Mouse (Mus musculus) hindbrain, embryonic 16.5 days (tissue): ENCODE measurements at regions not wholly inside any gene's neighbourhood (a gene's known extent, or its start where the extent isn't known, plus 50 kb on each side); places are given as distances from the start of the nearest gene placed in this dataset.

ENCODE experiments used
- ATAC-seq: fragments of 200-750 bp; cut with Nextera tagmentation; 2 replicates; pipeline ENCODE4 v1.8.0; 2017; ENCODE audit warnings: moderate TSS enrichment, moderate library complexity
- H3K27ac ChIP-seq: fragments of 300-500 bp; sonication (generic); 2 replicates; pipeline ENCODE4 v1.5.1; 2014; ENCODE audit warnings: low read depth, mild to moderate bottlenecking, control low read depth, low read length, moderate library complexity
- H3K27me3 ChIP-seq: fragments of 300-500 bp; sonication (generic); replicated peaks from 2 replicates; pipeline ENCODE4 v1.6.1; 2014; ENCODE audit warnings: low read length; ENCODE audit not compliant: control insufficient read depth, insufficient read depth
- H3K36me3 ChIP-seq: fragments of 300-500 bp; sonication (generic); 2 replicates; pipeline ENCODE4 v1.6.1; 2014; ENCODE audit warnings: mild to moderate bottlenecking, low read length, moderate library complexity, mixed read lengths; ENCODE audit not compliant: control insufficient read depth, insufficient read depth
- H3K4me1 ChIP-seq: fragments of 300-500 bp; sonication (generic); 2 replicates; pipeline ENCODE4 v1.6.1; 2014; ENCODE audit warnings: low read depth, low read length; ENCODE audit not compliant: control insufficient read depth, insufficient read depth
- H3K4me2 ChIP-seq: fragments of 300-500 bp; sonication (generic); 2 replicates; pipeline ENCODE4 v1.6.1; 2014; ENCODE audit warnings: mild to moderate bottlenecking, low read length, control low read depth, moderate library complexity
- H3K4me3 ChIP-seq: fragments of 300-500 bp; sonication (generic); 2 replicates; pipeline ENCODE4 v1.5.1; 2014; ENCODE audit warnings: mild to moderate bottlenecking, low read length, control low read depth, moderate library complexity
- H3K9ac ChIP-seq: fragments of 300-500 bp; sonication (generic); 2 replicates; pipeline ENCODE4 v1.6.1; 2014; ENCODE audit warnings: low read depth, mild to moderate bottlenecking, control low read depth, low read length, moderate library complexity
- H3K9me3 ChIP-seq: fragments of 300-500 bp; sonication (generic); 2 replicates; pipeline ENCODE4 v1.6.1; 2014; ENCODE audit warnings: mild to moderate bottlenecking, low read length, moderate library complexity; ENCODE audit not compliant: control insufficient read depth
- WGBS: fragments of 180-500 bp; shearing (Covaris S2); extraction: QIAGEN DNeasy Blood & Tissue Kit; methylation state at CpG from one replicate; pipeline ENCODE4 v1.1.7; 2014; 5-methylcytosine and 5-hydroxymethylcytosine counted together

DNA sequence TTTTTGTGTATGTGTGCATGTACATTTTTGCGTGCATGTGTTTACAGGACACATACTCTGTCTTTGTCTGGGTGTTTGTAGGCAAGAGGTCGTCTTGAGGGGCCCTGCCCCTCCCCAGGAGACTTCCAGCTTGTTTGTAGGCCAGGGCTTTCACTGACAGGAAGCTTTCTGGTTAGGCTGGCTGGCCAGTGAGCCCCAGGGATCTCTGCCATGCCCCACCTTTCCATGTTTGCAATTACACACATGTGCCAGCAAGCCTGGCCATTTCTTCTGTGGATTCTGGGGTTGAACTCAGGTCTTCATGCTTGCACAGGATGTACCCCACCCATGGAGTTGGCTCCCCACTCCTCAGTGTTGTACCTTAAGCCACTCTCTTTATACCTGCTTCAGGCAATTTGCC, 166.4 kb downstream of the Gm11077 start:
- no peaks in the 10 kb centered on the region for H3K9me3 ChIP-seq
- no peaks in the 10 kb centered on the region; the same call in 1 of the 2 replicates for H3K4me1 ChIP-seq
- H3K4me3 ChIP-seq, result no peak overlapping the region
- H3K36me3 ChIP-seq, result no peaks in the 10 kb centered on the region
- no peak overlapping the region for H3K4me2 ChIP-seq
- H3K27ac ChIP-seq, result no peak overlapping the region
- no peaks in the 10 kb centered on the region for H3K27me3 ChIP-seq
- 65% methylated on average over 2 of the region's 2 CpGs for WGBS
- H3K9ac ChIP-seq, result no peak overlapping the region
- ATAC-seq, result no peak

- 28% methylated on average over 8 of the region's 8 CpGs for WGBS
- H3K4me2 ChIP-seq, result peak overlapping the region; percentile 38
These were observed 168.0 kb downstream of the Gm11077 start for GRCm38 (mm10) chr6:140897111-140897510.

GRCm38 (mm10) chr6:140924319-140924981, 195.4 kb downstream of the Gm11077 start:
- 44% methylated on average over 12 of the region's 12 CpGs for WGBS
- Histone ChIP-seq H3K9ac (no peak overlapping the region), H3K36me3 (no peaks in the 10 kb centered on the region), H3K9me3 (no peaks in the 10 kb centered on the region), H3K27ac (no peak overlapping the region), H3K4me2 (peak overlapping the region; percentile 12; the same call in 1 of the 2 replicates), H3K4me3 (no peak overlapping the region), H3K4me1 (no peaks in the 10 kb centered on the region), H3K27me3 (no peaks in the 10 kb centered on the region)
- ATAC-seq, result peak; percentile 65; the same call in 1 of the 2 replicates

More at GRCm38 (mm10) chr6:140897111-140897510, 168.0 kb downstream of the Gm11077 start:
- Histone ChIP-seq H3K27ac (no peak overlapping the region), H3K9me3 (no peaks in the 10 kb centered on the region), H3K27me3 (no peaks in the 10 kb centered on the region), H3K4me3 (no peak overlapping the region), H3K36me3 (no peaks in the 10 kb centered on the region), H3K9ac (no peak overlapping the region), H3K4me1 (no peaks in the 10 kb centered on the region; the same call in 1 of the 2 replicates)
- peak; percentile 20; the same call in 1 of the 2 replicates for ATAC-seq

- no peaks in the 10 kb centered on the region for H3K36me3 ChIP-seq
- no peak overlapping the region for H3K4me3 ChIP-seq
- H3K9ac ChIP-seq, result no peak overlapping the region
- no peak for ATAC-seq
- H3K9me3 ChIP-seq, result no peaks in the 10 kb centered on the region
- H3K27me3 ChIP-seq, result no peaks in the 10 kb centered on the region
- no peak overlapping the region for H3K4me2 ChIP-seq
- 90% methylated on average over 3 of the region's 3 CpGs for WGBS
- H3K4me1 ChIP-seq, result no peaks in the 10 kb centered on the region
- H3K27ac ChIP-seq, result no peak overlapping the region
These were observed 198.5 kb downstream of the Gm11077 start for GRCm38 (mm10) chr6:140927616-140928015.

DNA sequence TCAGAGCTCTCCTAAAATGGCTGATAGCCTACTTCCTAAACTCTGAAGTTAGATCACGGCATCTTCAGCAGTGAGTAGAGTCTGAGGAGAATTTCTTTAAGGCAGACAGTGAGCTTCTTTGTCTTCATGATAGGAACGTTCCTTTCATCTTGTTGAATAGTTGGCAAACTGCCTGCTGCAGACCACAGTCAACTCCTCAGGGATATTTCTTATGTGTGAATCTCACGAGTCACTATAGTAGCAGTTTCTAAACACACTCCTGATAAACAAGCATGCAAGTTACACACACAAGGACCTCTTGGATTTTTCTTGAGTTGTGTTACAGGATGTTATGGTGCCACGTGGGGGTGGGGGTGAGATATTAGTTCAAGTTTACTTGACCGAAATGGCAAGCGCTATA, 205.2 kb downstream of the Gm11077 start:
- Histone ChIP-seq H3K36me3 (no peaks in the 10 kb centered on the region), H3K27me3 (no peaks in the 10 kb centered on the region), H3K4me1 (no peaks in the 10 kb centered on the region), H3K9ac (no peak overlapping the region), H3K4me2 (no peak overlapping the region), H3K27ac (no peak overlapping the region), H3K4me3 (no peak overlapping the region), H3K9me3 (no peaks in the 10 kb centered on the region)
- WGBS, result 59% methylated on average over 6 of the region's 6 CpGs
- no peak for ATAC-seq

DNA sequence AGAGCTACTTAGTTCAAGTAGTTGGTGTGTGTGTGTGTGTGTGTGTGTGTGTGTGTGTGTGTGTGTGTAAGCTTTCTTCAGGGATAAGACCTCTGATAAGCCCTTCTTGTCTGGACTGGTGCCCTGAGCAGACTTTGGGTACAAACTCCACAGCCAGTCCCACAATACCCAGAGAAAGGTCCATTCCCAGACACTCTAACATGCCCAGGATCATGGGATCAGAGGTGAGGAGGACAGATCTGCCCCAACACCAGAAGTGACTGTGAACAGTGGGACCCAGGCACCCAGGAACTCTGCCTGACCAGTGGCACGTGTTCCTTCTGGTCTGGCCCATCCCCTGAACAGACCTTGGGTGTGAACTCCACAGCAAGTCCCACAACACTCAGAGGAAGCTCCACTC, 208.9 kb downstream of the Gm11077 start:
- no peak overlapping the region for H3K9ac ChIP-seq
- H3K27me3 ChIP-seq, result no peaks in the 10 kb centered on the region
- no peak for ATAC-seq
- 94% methylated on average over 1 of the region's 1 CpGs for WGBS
- H3K4me1 ChIP-seq, result no peaks in the 10 kb centered on the region
- H3K9me3 ChIP-seq, result no peaks in the 10 kb centered on the region
- H3K27ac ChIP-seq, result no peak overlapping the region
- no peak overlapping the region for H3K4me3 ChIP-seq
- H3K36me3 ChIP-seq, result no peaks in the 10 kb centered on the region
- H3K4me2 ChIP-seq, result no peak overlapping the region

GRCm38 (mm10) chr6:140946720-140947119, 217.6 kb downstream of the Gm11077 start:
- no peak overlapping the region for H3K9ac ChIP-seq
- ATAC-seq, result peak; percentile 82

GRCm38 (mm10) chr6:140950483-140950882, 221.4 kb downstream of the Gm11077 start:
- no peak overlapping the region for H3K4me2 ChIP-seq
- peak; percentile 51 for ATAC-seq
- H3K27me3 ChIP-seq, result no peaks in the 10 kb centered on the region
- H3K4me1 ChIP-seq, result no peaks in the 10 kb centered on the region; the same call in 1 of the 2 replicates
- H3K36me3 ChIP-seq, result no peaks in the 10 kb centered on the region
- H3K9me3 ChIP-seq, result 0 out of 2 replicates have a peak, but pooled peaks cover 2% of the 10 kb centered on the region
- H3K9ac ChIP-seq, result no peak overlapping the region
- H3K4me3 ChIP-seq, result no peak overlapping the region
- WGBS, result 55% methylated on average over 6 of the region's 6 CpGs
- no peak overlapping the region for H3K27ac ChIP-seq

More at GRCm38 (mm10) chr6:140946720-140947119, 217.6 kb downstream of the Gm11077 start:
- H3K4me1 ChIP-seq, result no peaks in the 10 kb centered on the region; the same call in 1 of the 2 replicates
- H3K4me3 ChIP-seq, result no peak overlapping the region
- 17% methylated on average over 2 of the region's 2 CpGs for WGBS
- 0 out of 2 replicates have a peak, but pooled peaks cover 1% of the 10 kb centered on the region for H3K9me3 ChIP-seq
- H3K36me3 ChIP-seq, result no peaks in the 10 kb centered on the region
- H3K27ac ChIP-seq, result no peak overlapping the region
- no peaks in the 10 kb centered on the region for H3K27me3 ChIP-seq
- no peak overlapping the region for H3K4me2 ChIP-seq

DNA sequence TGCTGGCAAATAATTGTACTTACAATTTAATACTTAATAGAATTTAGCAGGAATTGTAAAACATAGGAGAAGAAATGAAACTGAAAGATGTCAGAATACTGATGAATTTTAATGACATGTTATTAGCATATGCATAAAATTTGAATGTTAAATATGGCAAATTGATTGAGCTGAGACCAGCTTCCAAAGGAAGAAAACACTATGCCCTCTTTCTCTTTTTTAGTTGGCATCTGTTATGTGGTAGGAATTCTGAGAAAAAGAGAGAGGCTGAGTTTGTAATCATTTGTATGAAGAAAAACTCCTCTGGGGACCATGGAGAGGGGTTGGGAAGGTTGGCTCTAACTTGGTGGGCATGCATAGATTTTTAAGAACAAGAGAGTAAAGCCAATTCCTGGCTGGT, 224.2 kb downstream of the Gm11077 start:
- Histone ChIP-seq H3K27me3 (no peaks in the 10 kb centered on the region), H3K27ac (no peak overlapping the region)

More for the DNA sequence above, 224.2 kb downstream of the Gm11077 start:
- no peak overlapping the region for H3K9ac ChIP-seq
- no peaks in the 10 kb centered on the region; the same call in 1 of the 2 replicates for H3K4me1 ChIP-seq
- 0 out of 2 replicates have a peak, but pooled peaks cover 2% of the 10 kb centered on the region for H3K9me3 ChIP-seq
- ATAC-seq, result no peak
- no peaks in the 10 kb centered on the region for H3K36me3 ChIP-seq
- no peak overlapping the region for H3K4me2 ChIP-seq
- no peak overlapping the region for H3K4me3 ChIP-seq
